Comparison of ENCODE assay signal across 11 mouse cellular contexts in the genomic region with DNA sequence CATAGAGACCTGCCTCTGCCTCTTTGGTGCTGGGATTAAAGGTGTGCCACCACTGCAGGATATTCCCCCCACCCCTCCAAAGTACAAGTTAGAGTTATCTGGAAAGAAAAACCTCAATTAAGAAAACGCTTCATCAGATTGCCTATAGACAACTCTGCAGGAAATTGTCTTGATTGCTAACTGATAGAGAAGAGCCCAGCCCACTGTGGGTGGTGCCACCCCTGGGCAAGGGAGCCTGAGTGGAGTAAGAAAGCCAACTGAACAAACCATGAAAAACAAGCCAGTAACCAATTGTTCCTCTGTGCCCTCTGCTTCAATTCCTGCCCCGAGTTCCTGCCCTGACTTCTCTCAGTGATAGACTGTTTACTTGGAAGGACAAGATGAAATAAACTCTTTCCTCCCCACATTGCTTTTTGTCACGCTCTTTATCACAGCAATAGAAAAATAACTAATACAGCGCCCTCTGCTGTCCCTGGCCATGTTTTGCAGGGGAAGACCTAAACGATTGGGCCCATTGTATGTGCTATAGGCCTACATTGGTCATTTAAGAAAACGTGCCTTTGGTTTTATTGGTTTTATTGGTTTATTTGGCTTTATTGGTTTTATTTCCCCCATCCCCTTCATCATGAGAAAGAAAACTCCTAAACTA. TPM values are rescaled to one million over a fixed set of nuclear protein-coding genes. Genes with fewer than 3 reads are reported as not detected.
DNase-seq lines count a peak whose midpoint lies in the region; ATAC-seq lines count a peak whose summit lies in the region.
"Had no signal": no experiment of that assay in that cellular context is flagged by ENCODE, and none has a peak within 500 bp of the region (broad histone marks: within the 10 kb centered on the region; RNA-seq: fewer than 3 reads in every experiment).

No protein-coding gene starts in this region.

- DNase-seq in midbrain, embryonic 11.5 days (ENCODE audit: low spot score, missing footprints): peak; percentile 69
- DNase-seq in ES-CJ7 (ENCODE audit: low read depth, low spot score): peak; percentile 30
- DNase-seq in thymus, postnatal 14 days: peak; percentile 34
- DNase-seq in cerebellum, postnatal 25 days: no peak
- DNase-seq: adrenal gland, postnatal 25 days; right cerebral cortex, postnatal 25 days had no signal

- no peaks in the 10 kb centered on the region for H3K27me3 ChIP-seq in midbrain, embryonic 11.5 days (ENCODE audit: control insufficient read depth, insufficient read depth, low read length)
- no peaks in the 10 kb centered on the region for H3K27me3 ChIP-seq in midbrain, embryonic 13.5 days
- no peaks in the 10 kb centered on the region for H3K27me3 ChIP-seq in heart, embryonic 12.5 days (replicated peaks)
- H3K27me3 ChIP-seq: hindbrain, embryonic 15.5 days; liver, embryonic 15.5 days had no signal

- H3K4me3 ChIP-seq in midbrain, embryonic 11.5 days (ENCODE audit: low read depth, low read length): no peak overlapping the region
- H3K4me3 ChIP-seq in midbrain, embryonic 13.5 days (replicated peaks): no peak overlapping the region
- no peak overlapping the region for H3K4me3 ChIP-seq in heart, embryonic 12.5 days
- H3K4me3 ChIP-seq: hindbrain, embryonic 15.5 days; liver, embryonic 15.5 days had no signal

- ATAC-seq in midbrain, embryonic 11.5 days (ENCODE audit: low FRiP score): no peak
- no peak for ATAC-seq in midbrain, embryonic 13.5 days
- ATAC-seq in common myeloid progenitor, adult 5-6 weeks (replicated peaks; ENCODE audit: low read depth, poor library complexity, severe bottlenecking): 0 out of 2 replicates have a peak, but pooled peaks have one; percentile 32
- no peak for ATAC-seq in heart, embryonic 12.5 days (ENCODE audit: insufficient number of reproducible peaks, low FRiP score)

- H3K9me3 ChIP-seq in midbrain, embryonic 11.5 days (ENCODE audit: control insufficient read depth, low read length): no peaks in the 10 kb centered on the region
- H3K9me3 ChIP-seq in midbrain, embryonic 13.5 days: no peaks in the 10 kb centered on the region
- no peaks in the 10 kb centered on the region for H3K9me3 ChIP-seq in heart, embryonic 12.5 days (replicated peaks)
- H3K9me3 ChIP-seq: hindbrain, embryonic 15.5 days; liver, embryonic 15.5 days had no signal

- no peak overlapping the region for H3K27ac ChIP-seq in midbrain, embryonic 11.5 days (ENCODE audit: low read depth, low read length)
- no peak overlapping the region for H3K27ac ChIP-seq in midbrain, embryonic 13.5 days
- no peak overlapping the region for H3K27ac ChIP-seq in heart, embryonic 12.5 days (ENCODE audit: poor library complexity, severe bottlenecking)
- H3K27ac ChIP-seq: hindbrain, embryonic 15.5 days; liver, embryonic 15.5 days had no signal

- H3K4me2 ChIP-seq in midbrain, embryonic 11.5 days: no peak overlapping the region
- H3K4me2 ChIP-seq in midbrain, embryonic 13.5 days (replicated peaks): no peak overlapping the region
- H3K4me2 ChIP-seq in heart, embryonic 12.5 days: no peak overlapping the region
- H3K4me2 ChIP-seq: hindbrain, embryonic 15.5 days; liver, embryonic 15.5 days had no signal

- 47% methylated on average over 6 of the region's 6 CpGs for WGBS in midbrain, embryonic 11.5 days
- WGBS in midbrain, embryonic 13.5 days: 58% methylated on average over 6 of the region's 6 CpGs
- WGBS in heart, embryonic 12.5 days: 53% methylated on average over 6 of the region's 6 CpGs

- no peak overlapping the region for H3K9ac ChIP-seq in midbrain, embryonic 11.5 days (ENCODE audit: low read length)
- no peak overlapping the region for H3K9ac ChIP-seq in midbrain, embryonic 13.5 days (replicated peaks)
- no peak overlapping the region for H3K9ac ChIP-seq in heart, embryonic 12.5 days
- H3K9ac ChIP-seq: hindbrain, embryonic 15.5 days; liver, embryonic 15.5 days had no signal

- H3K4me1 ChIP-seq in midbrain, embryonic 11.5 days (ENCODE audit: control insufficient read depth, insufficient read depth, low read length): no peaks in the 10 kb centered on the region
- no peaks in the 10 kb centered on the region for H3K4me1 ChIP-seq in midbrain, embryonic 13.5 days (replicated peaks)
- H3K4me1 ChIP-seq in heart, embryonic 12.5 days (replicated peaks): no peaks in the 10 kb centered on the region
- H3K4me1 ChIP-seq: hindbrain, embryonic 15.5 days; liver, embryonic 15.5 days had no signal

- no peaks in the 10 kb centered on the region for H3K36me3 ChIP-seq in midbrain, embryonic 11.5 days (ENCODE audit: control insufficient read depth, insufficient read depth, low read length)
- no peaks in the 10 kb centered on the region for H3K36me3 ChIP-seq in midbrain, embryonic 13.5 days
- no peaks in the 10 kb centered on the region for H3K36me3 ChIP-seq in heart, embryonic 12.5 days
- H3K36me3 ChIP-seq: hindbrain, embryonic 15.5 days; liver, embryonic 15.5 days had no signal

RNA-seq across cellular contexts. Expression of a gene that starts 17.4 kb away (rescaled TPM):
- not detected in 2 replicates for polyA plus RNA-seq in midbrain, embryonic 11.5 days (2014; fragmentation: Nextera tagmentation; extraction: Ambion mirVana)
- not detected in 2 replicates for polyA plus RNA-seq in midbrain, embryonic 13.5 days (2015; fragmentation: Nextera tagmentation; extraction: Ambion mirVana)
- total RNA-seq in common myeloid progenitor, adult 5-6 weeks (2017): not detected in 2 replicates
- polyA plus RNA-seq in heart, embryonic 12.5 days (2016; fragmentation: Nextera tagmentation; extraction: Ambion mirVana): not detected in 2 replicates
- polyA plus RNA-seq: hindbrain, embryonic 15.5 days; liver, embryonic 15.5 days had no signal

Comparison
In these comparisons a context has a peak if more than half of its experiments do, and no peak if none do; other contexts are left out.
1. DNase-seq: peak in midbrain, embryonic 11.5 days (single experiment), ES-CJ7 (single experiment) and thymus, postnatal 14 days (single experiment); none in cerebellum, postnatal 25 days (0 of 2).